Mouse (Mus musculus): Measurements from ENCODE around the gene Lpin1.

GRCm38 (mm10) chr12:16577665-16578233 is 33.0 kb downstream of the Lpin1 start:
- TF ChIP-seq EP300 (IDR thresholded peaks at IDR 0.05) (no peak), CTCF (IDR thresholded peaks at IDR 0.05) (no peak)
